Mouse (Mus musculus): ENCODE measurements around the gene Farsb. TPM values are rescaled to one million over a fixed set of nuclear protein-coding genes. Genes with fewer than 3 reads are reported as not detected.

The Farsb gene
- 52.3 TPM for polyA plus RNA-seq (2014; fragmentation: Illumina TruSeq; extraction: RNeasy Lipid Tissue Mini Kit (QIAGEN cat#74804); ENCODE audit: low read depth, low replicate concordance)

DNA sequence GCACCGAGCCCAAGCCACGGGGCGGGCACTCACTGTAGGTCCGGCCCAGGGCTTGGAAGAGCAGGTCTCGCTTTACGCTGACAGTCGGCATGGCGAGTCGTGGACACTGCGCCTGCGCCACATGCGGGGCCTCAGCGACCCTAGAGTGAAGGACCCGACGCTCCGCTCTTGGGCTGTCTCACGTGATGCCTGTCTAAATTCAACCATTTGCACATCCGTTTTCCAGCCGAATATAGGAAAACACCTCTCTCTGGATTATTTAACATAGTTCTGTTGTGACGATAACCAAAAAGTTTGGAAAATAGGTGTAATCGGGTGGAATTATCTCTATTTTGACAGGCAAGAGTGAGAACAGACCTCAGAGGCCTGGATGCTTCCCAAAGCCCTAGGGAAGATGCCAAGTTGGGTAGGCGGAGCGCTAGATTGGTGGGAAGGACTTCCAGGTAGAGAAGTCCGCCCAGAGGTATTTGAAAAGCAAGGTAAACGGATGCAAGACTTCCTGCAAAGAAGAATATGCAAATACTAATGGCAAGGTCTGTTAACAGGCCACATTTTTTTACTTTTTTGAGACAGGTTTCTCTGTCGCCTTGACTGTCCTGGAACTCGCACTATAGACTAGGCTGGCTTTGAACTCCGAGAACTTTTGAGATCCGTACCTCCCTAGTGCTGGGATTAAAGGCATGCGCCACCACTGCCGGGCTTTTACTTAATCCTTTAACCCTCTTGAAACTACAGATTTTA is at the start of gene Farsb:
Farsb (minus strand) TSS at position 146 of the 741 bp plus-strand sequence.

DNA sequence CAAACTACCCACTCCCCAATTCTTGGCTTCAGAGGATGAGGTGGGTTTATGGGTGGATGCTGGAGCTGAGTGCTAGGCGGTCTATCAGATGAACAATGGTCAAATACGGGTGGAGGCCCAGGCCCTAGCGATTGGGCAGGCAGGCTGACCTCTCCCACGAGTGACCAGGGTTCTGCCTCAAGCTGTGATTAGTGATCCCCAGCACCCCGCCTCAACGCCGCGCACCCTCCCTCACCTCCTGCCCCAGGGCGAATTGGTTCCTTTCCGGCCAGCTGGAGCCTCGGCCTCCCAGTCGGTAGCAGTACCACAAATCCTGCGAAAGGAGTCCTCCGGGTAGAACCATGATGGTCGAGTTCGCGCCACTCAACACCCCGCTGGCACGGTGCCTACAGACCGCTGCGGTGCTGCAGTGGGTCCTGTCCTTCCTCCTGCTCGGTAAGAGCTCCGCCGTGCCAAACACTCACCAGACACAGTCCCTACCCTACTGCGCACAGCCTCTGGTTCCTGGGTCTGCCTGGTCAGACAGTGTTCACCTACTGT is 23.0 kb upstream of the Farsb start, which contains the start of gene BC035947:
BC035947 (minus strand) TSS at position 538 of the 540 bp plus-strand sequence.

DNA sequence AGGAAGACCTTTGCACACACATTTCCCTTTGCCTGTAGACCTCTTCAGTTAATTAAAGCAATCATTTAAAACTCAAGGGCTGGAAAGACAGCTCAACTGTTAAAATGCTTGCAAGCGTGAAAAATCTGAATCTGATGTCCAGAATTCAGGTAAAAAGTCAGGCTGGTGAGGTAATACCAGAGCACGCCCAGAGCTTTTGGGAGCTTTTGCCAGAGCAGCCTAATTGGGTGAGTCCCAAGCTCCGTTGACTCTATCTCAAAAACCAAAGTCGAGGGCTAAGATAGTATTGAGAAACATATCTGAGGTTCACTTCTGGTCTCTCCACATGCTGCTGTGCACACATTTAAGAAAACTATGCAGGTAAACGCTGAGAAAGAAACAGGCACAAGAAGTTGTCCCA is 22.2 kb upstream of the Farsb start, which contains the start of gene Mogat1:
Mogat1 (plus strand) TSS at position 130 of the 400 bp plus-strand sequence.

Other genes starting within 250 kb of the Farsb start
- gene Sgpp2, start 178.6 kb downstream of the Farsb start, polyA plus RNA-seq (2014; fragmentation: Illumina TruSeq; extraction: RNeasy Lipid Tissue Mini Kit (QIAGEN cat#74804); ENCODE audit: low read depth, low replicate concordance): 0.21 TPM
- not detected for gene Mogat1, start 22.1 kb upstream of the Farsb start, polyA plus RNA-seq (2014; fragmentation: Illumina TruSeq; extraction: RNeasy Lipid Tissue Mini Kit (QIAGEN cat#74804); ENCODE audit: low read depth, low replicate concordance)
- gene BC035947, start 23.3 kb upstream of the Farsb start, polyA plus RNA-seq (2014; fragmentation: Illumina TruSeq; extraction: RNeasy Lipid Tissue Mini Kit (QIAGEN cat#74804); ENCODE audit: low read depth, low replicate concordance): not detected
- 9.1 TPM for gene Acsl3, start 168.9 kb upstream of the Farsb start, polyA plus RNA-seq (2014; fragmentation: Illumina TruSeq; extraction: RNeasy Lipid Tissue Mini Kit (QIAGEN cat#74804); ENCODE audit: low read depth, low replicate concordance)
- gene Utp14b, start 169.1 kb upstream of the Farsb start, polyA plus RNA-seq (2014; fragmentation: Illumina TruSeq; extraction: RNeasy Lipid Tissue Mini Kit (QIAGEN cat#74804); ENCODE audit: low read depth, low replicate concordance): 0.81 TPM

All from heart, adult 10 weeks (tissue).